ENCODE assay signal across 8 mouse cellular contexts in the genomic region with DNA sequence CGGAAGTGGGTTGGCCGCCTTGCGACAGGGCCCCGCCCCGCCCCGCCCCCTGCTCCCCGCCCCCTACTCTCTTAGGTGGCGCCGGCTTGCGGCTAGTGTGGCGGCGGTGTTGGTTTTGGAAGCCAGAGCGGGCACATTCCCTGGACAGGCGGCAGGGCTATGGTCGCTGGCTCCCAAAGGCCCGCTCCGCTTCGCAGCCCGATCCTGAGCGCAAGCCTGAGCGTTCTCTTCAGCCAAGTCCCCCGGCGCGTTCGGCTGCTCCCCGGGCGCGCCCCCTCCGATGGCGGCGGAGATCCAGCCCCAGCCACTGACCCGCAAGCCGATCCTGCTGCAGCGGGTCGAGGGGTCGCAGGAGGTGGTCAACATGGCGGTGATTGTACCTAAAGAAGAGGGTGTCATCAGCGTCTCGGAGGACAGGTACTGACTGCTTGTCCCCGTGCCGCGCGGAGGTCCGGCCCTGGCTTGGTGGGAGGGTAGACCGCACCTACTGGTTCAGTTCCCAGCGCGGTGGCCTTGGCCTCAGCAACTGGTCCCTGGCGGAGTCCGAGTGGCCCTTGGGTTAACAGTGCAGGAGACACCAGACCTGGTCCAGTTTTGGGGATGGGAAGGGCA. TPM values are rescaled to one million over a fixed set of nuclear protein-coding genes. Genes with fewer than 3 reads are reported as not detected.
DNase-seq lines count a peak whose midpoint lies in the region; ATAC-seq and TF ChIP-seq lines count a peak whose summit lies in the region.

Gene Wdfy2, plus strand, starts transcription at position 38 of the 612 bp plus-strand sequence.

- peak within 1 kb of the TSS; percentile 84 for H3K9ac ChIP-seq in embryonic facial prominence, embryonic 13.5 days
- peak within 1 kb of the TSS; percentile 82 for H3K9ac ChIP-seq in lung, embryonic 16.5 days (ENCODE audit: low read length)

- ATAC-seq in G1E (ENCODE audit: extremely low read depth, insufficient number of reproducible peaks, low FRiP score, poor library complexity, severe bottlenecking), result no peak
- ATAC-seq in embryonic facial prominence, embryonic 13.5 days (ENCODE audit: insufficient number of reproducible peaks, insufficient read depth, low FRiP score, low TSS enrichment, low read depth), result peak; percentile 66
- ATAC-seq in lung, embryonic 16.5 days (ENCODE audit: low read depth), result peak; percentile 39

- peak within 1 kb of the TSS; percentile 84 for H3K4me3 ChIP-seq in C2C12 (ENCODE audit: insufficient read depth, poor library complexity, severe bottlenecking)
- H3K4me3 ChIP-seq in G1E (ENCODE audit: low read depth, low read length), result peak within 1 kb of the TSS; percentile 92
- peak within 1 kb of the TSS; percentile 85 for H3K4me3 ChIP-seq in embryonic facial prominence, embryonic 13.5 days
- H3K4me3 ChIP-seq in lung, embryonic 16.5 days (ENCODE audit: low read length), result peak within 1 kb of the TSS; percentile 91

- H3K4me1 ChIP-seq in G1E (ENCODE audit: insufficient read depth, low read depth, low read length), result peaks cover 38% of the 10 kb centered on the region
- peaks cover 17% of the 10 kb centered on the region for H3K4me1 ChIP-seq in embryonic facial prominence, embryonic 13.5 days
- peaks cover 4% of the 10 kb centered on the region; the same call in 1 of the 2 replicates for H3K4me1 ChIP-seq in lung, embryonic 16.5 days (replicated peaks; ENCODE audit: control insufficient read depth, insufficient read depth, low read length)

- H3K79me3 ChIP-seq in C2C12 (ENCODE audit: low read depth), result peaks cover 24% of the 10 kb centered on the region

- no peak for TF ChIP-seq CTCF in C2C12 (IDR thresholded peaks at IDR 0.05; ENCODE audit: control insufficient read depth, insufficient read depth, insufficient read length)
- no peak for TF ChIP-seq CTCF in G1E (IDR thresholded peaks at IDR 0.05; ENCODE audit: low read depth, low read length)

- peak within 1 kb of the TSS; percentile 69 for H3K27ac ChIP-seq in embryonic facial prominence, embryonic 13.5 days
- H3K27ac ChIP-seq in lung, embryonic 16.5 days (ENCODE audit: low read length), result peak within 1 kb of the TSS; percentile 71

- intact Hi-C loops in heart, postnatal 25 days (cut with DNase I), result loop anchor here (2.0 to 5.0 kb wide), 4 partner anchors 41 to 345 kb away; no protein-coding TSS in a partner anchor

- WGBS in embryonic facial prominence, embryonic 13.5 days, result under 1% methylated on average over 48 of the region's 49 CpGs
- WGBS in lung, embryonic 16.5 days, result under 1% methylated on average over 48 of the region's 49 CpGs

- H3K36me3 ChIP-seq in C2C12 (ENCODE audit: control insufficient read depth, insufficient read depth) (no peaks in the 10 kb centered on the region), G1E (replicated peaks) (peaks cover 8% of the 10 kb centered on the region)
- H3K36me3 ChIP-seq in embryonic facial prominence, embryonic 13.5 days, result peaks cover 6% of the 10 kb centered on the region; the same call in 1 of the 2 replicates
- no peaks in the 10 kb centered on the region for H3K36me3 ChIP-seq in lung, embryonic 16.5 days (ENCODE audit: control insufficient read depth, insufficient read depth, low read length)

- peak within 1 kb of the TSS; percentile 68 for H3K4me2 ChIP-seq in embryonic facial prominence, embryonic 13.5 days
- H3K4me2 ChIP-seq in lung, embryonic 16.5 days (ENCODE audit: low read depth, low read length), result peak within 1 kb of the TSS; percentile 77

- no peaks in the 10 kb centered on the region for H3K9me3 ChIP-seq in G1E (replicated peaks)
- H3K9me3 ChIP-seq in embryonic facial prominence, embryonic 13.5 days, result no peaks in the 10 kb centered on the region
- H3K9me3 ChIP-seq in lung, embryonic 16.5 days (ENCODE audit: control insufficient read depth, low read length), result no peaks in the 10 kb centered on the region

- no peaks in the 10 kb centered on the region for H3K27me3 ChIP-seq in C2C12 (ENCODE audit: control insufficient read depth, insufficient read depth, insufficient read length)
- H3K27me3 ChIP-seq in G1E (ENCODE audit: insufficient read depth, low read length), result no peaks in the 10 kb centered on the region
- no peaks in the 10 kb centered on the region for H3K27me3 ChIP-seq in embryonic facial prominence, embryonic 13.5 days
- H3K27me3 ChIP-seq in lung, embryonic 16.5 days (ENCODE audit: control insufficient read depth, insufficient read depth, low read depth, low read length), result no peaks in the 10 kb centered on the region

- no peak for DNase-seq in G1E (ENCODE audit: low spot score)
- DNase-seq in heart, postnatal 25 days (ENCODE audit: low spot score), result peak; percentile 49
- DNase-seq in layer of hippocampus, postnatal 14 days (ENCODE audit: low spot score in 2 of 2), result no peak
- peak; percentile 53 for DNase-seq in ovary, adult 18-20 months (ENCODE audit: low spot score)
- DNase-seq in thymus, postnatal 36 days, result no peak

- H3K79me2 ChIP-seq in C2C12 (ENCODE audit: control insufficient read depth, insufficient read depth), result peaks cover 52% of the 10 kb centered on the region

- H3ac ChIP-seq in C2C12 (ENCODE audit: control insufficient read depth, insufficient read length, low read depth), result peak within 1 kb of the TSS; percentile 89

TF ChIP-seq in C2C12, 6 proteins besides CTCF, POLR2A, EP300 and RAD21:
- TF ChIP-seq USF1 (IDR thresholded peaks at IDR 0.05; ENCODE audit: low read depth) (no peak), MAX (IDR thresholded peaks at IDR 0.05) (no peak), MYOD1 (IDR thresholded peaks at IDR 0.05; ENCODE audit: control insufficient read depth, insufficient read length, low read depth) (no peak), FOSL1 (IDR thresholded peaks at IDR 0.05; ENCODE audit: insufficient read depth, low read length, poor library complexity, severe bottlenecking) (no peak), CEBPB (IDR thresholded peaks at IDR 0.05; ENCODE audit: low read depth) (no peak), MYOG (IDR thresholded peaks at IDR 0.05; ENCODE audit: control insufficient read depth, extremely low read depth, insufficient read length) (no peak)

RNA-seq across cellular contexts. Expression of gene Wdfy2, which starts in this region (rescaled TPM):
- polyA plus RNA-seq in C2C12 (2012; fragmentation: generic; extraction: Trizol) (4.8 TPM), G1E (2012) (2.3 and 2.5 TPM in 2 replicates)
- total RNA-seq in G1E (2014; fragmentation: Nextera tagmentation) (12.7 and 14.6 TPM in 2 replicates), G1E (2017) (9.8 and 10.3 TPM in 2 replicates)
- 7.4 and 9.2 TPM in 2 replicates for polyA plus RNA-seq in embryonic facial prominence, embryonic 13.5 days (2015; fragmentation: Nextera tagmentation; extraction: Ambion mirVana)
- total RNA-seq in heart, postnatal 25 days (2021), result 1 to 10 TPM; 6.8 to 7.7 TPM
- total RNA-seq in layer of hippocampus, postnatal 14 days (2021), result 10 to 100 TPM; 14.6 TPM
- polyA plus RNA-seq in lung, embryonic 16.5 days (2015; fragmentation: Nextera tagmentation; extraction: Ambion mirVana), result 7.0 and 7.7 TPM in 2 replicates

Comparison
In these comparisons a context has a peak if more than half of its experiments do, and no peak if none do; other contexts are left out.
1. DNase-seq: peak in heart, postnatal 25 days (single experiment) and ovary, adult 18-20 months (single experiment); none in G1E (single experiment), layer of hippocampus, postnatal 14 days (0 of 2) and thymus, postnatal 36 days (0 of 2).
2. Peak in every context shown above with its lines, with median percentiles within 50 percentile points of each other: H3K4me3 ChIP-seq.